Mouse (Mus musculus) embryonic stem cell, embryonic (primary cell): ENCODE data around the gene Gatd1.

Source experiments
- CTCF ChIA-PET, 4 experiments: fragments of 300-600 bp in 2 of 4; fragments of 350-600 bp in 2 of 4; sonication (Branson Sonifier 250); formaldehyde crosslinking; loops; one replicate each; lab custom pipeline; 2022; ENCODE audit warnings: inconsistent platforms in 2 of 4; lab: Charles Lee
- POLR2A ChIA-PET, 4 experiments: fragments of 300-600 bp in 2 of 4; fragments of 350-600 bp in 2 of 4; sonication (Branson Sonifier 250); formaldehyde crosslinking; loops; one replicate each; lab custom pipeline; 2022; ENCODE audit warnings: antibody characterized with exemption in 4 of 4, inconsistent platforms in 1 of 4; lab: Charles Lee

Gene Gatd1

GRCm38 (mm10) chr7:141428701-141429100, 14.8 kb upstream of the Gatd1 start:
- CTCF ChIA-PET = interaction anchor here in 3 of 4 experiments (0.6 to 4.1 kb wide), 11 partner anchors 9 to 282 kb away, joined by 3 to 22 read pairs (median 4); partner anchors contain the start of genes Pidd1 (in 1 of the 3), Rassf7 (in 1 of the 3), Slc25a22 (in 1 of the 3) and Taldo1 (in 1 of the 3)
- POLR2A ChIA-PET = interaction anchor here in 3 of 4 experiments (0.5 to 21.5 kb wide), 32 partner anchors 9 to 365 kb away, joined by 3 to 465 read pairs (median 4); partner anchors contain the start of genes Gatd1 (in 2 of the 3), Pidd1 (in 2 of the 3), Rplp2 (in 2 of the 3) and Slc25a22 (in 2 of the 3)

- POLR2A ChIA-PET = interaction anchor here in 3 of 4 experiments (0.5 to 21.5 kb wide), 16 partner anchors 7 to 199 kb away, joined by 3 to 465 read pairs (median 6); partner anchors contain the start of genes Rplp2 (in 3 of the 3), Cracr2b (in 2 of the 3), Taldo1 (in 2 of the 3) and Cd151 (in 1 of the 3)
Observed at GRCm38 (mm10) chr7:141426948-141427730, 13.2 kb upstream of the Gatd1 start.

GRCm38 (mm10) chr7:141423811-141424210, 9.9 kb upstream of the Gatd1 start:
- ChIA-PET POLR2A (interaction anchor here in 1 of 4 experiments (0.6 to 21.5 kb wide), 2 partner anchors 35 to 147 kb away, joined by 3 to 465 read pairs; partner anchors contain the start of genes Cd151, Cracr2b, Pnpla2 and Rplp2), CTCF (no interaction called here)

More at GRCm38 (mm10) chr7:141426948-141427730, 13.2 kb upstream of the Gatd1 start:
- CTCF ChIA-PET = interaction anchor here (0.6 to 4.1 kb wide), 7 partner anchors 12 to 376 kb away, joined by 3 to 22 read pairs (median 4); partner anchors contain the start of genes Cd151 (in 1 of the 4) and Slc25a22 (in 1 of the 4)

- ChIA-PET CTCF (interaction anchor here in 3 of 4 experiments (0.6 to 1.3 kb wide), 4 partner anchors 9 to 1338 kb away, joined by 3 to 5 read pairs (median 4); partner anchors contain the start of gene Cend1 (in 1 of the 3)), POLR2A (interaction anchor here in 3 of 4 experiments (0.7 to 4.1 kb wide), 12 partner anchors 9 to 514 kb away, joined by 3 to 24 read pairs (median 4); partner anchors contain the start of genes Cend1 (in 2 of the 3), Cd151 (in 1 of the 3), Cracr2b (in 1 of the 3) and Pnpla2 (in 1 of the 3))
Observed at GRCm38 (mm10) chr7:141420030-141420702, 6.2 kb upstream of the Gatd1 start.

- ChIA-PET POLR2A (interaction anchor here in 2 of 4 experiments (0.6 to 4.1 kb wide), 20 partner anchors 9 to 203 kb away, joined by 3 to 24 read pairs (median 3); partner anchors contain the start of genes Cend1 (in 2 of the 2), Cd151 (in 1 of the 2), Pnpla2 (in 1 of the 2) and Rassf7 (in 1 of the 2)), CTCF (interaction anchor here in 2 of 4 experiments (0.8 to 1.3 kb wide), 2 partner anchors 10 to 40 kb away, joined by 3 to 5 read pairs; partner anchors contain the start of gene Cend1 (in 1 of the 2))
Observed at GRCm38 (mm10) chr7:141418970-141419369, 5.0 kb upstream of the Gatd1 start.

GRCm38 (mm10) chr7:141417731-141418681, 4.1 kb upstream of the Gatd1 start:
- ChIA-PET CTCF (interaction anchor here in 2 of 4 experiments (0.5 to 0.8 kb wide), 2 partner anchors 41 to 73 kb away, joined by 3 to 4 read pairs; no protein-coding TSS in a partner anchor), POLR2A (interaction anchor here in 3 of 4 experiments (0.5 to 4.1 kb wide), 22 partner anchors 8 to 296 kb away, joined by 3 to 24 read pairs (median 3); partner anchors contain the start of genes Cend1 (in 2 of the 3), Rplp2 (in 2 of the 3), Cd151 (in 1 of the 3) and Pnpla2 (in 1 of the 3))

- ChIA-PET CTCF (interaction anchor here in 2 of 4 experiments (0.5 to 1.3 kb wide), 2 partner anchors 21 to 42 kb away, joined by 3 to 5 read pairs; no protein-coding TSS in a partner anchor), POLR2A (interaction anchor here in 2 of 4 experiments (1.2 to 2.1 kb wide), 4 partner anchors 9 to 268 kb away, joined by 3 to 11 read pairs (median 4); partner anchors contain the start of genes Deaf1 (in 1 of the 2) and Tmem80 (in 1 of the 2))
Observed at GRCm38 (mm10) chr7:141416144-141416841, 2.4 kb upstream of the Gatd1 start.

- CTCF ChIA-PET = interaction anchor here in 2 of 4 experiments (0.9 to 2.4 kb wide), 3 partner anchors 11 to 1713 kb away, joined by 3 to 8 read pairs (median 4); no protein-coding TSS in a partner anchor
- POLR2A ChIA-PET = interaction anchor here in 2 of 4 experiments (1.2 to 3.7 kb wide), 7 partner anchors 16 to 62 kb away, joined by 3 to 21 read pairs (median 5); partner anchors contain the start of genes Cend1 (in 1 of the 2), Polr2l (in 1 of the 2), Rplp2 (in 1 of the 2) and Slc25a22 (in 1 of the 2)
Observed at GRCm38 (mm10) chr7:141413331-141413730, 605 bp downstream of the Gatd1 start.

GRCm38 (mm10) chr7:141411667-141412066, 2.3 kb downstream of the Gatd1 start:
- POLR2A ChIA-PET = interaction anchor here in 1 of 4 experiments (0.9 to 3.4 kb wide), 5 partner anchors 19 to 57 kb away, joined by 3 to 9 read pairs (median 5); partner anchors contain the start of genes Pidd1, Pnpla2 and Slc25a22

GRCm38 (mm10) chr7:141410631-141411030, 3.3 kb downstream of the Gatd1 start:
- POLR2A ChIA-PET = interaction anchor here in 2 of 4 experiments (0.6 to 3.4 kb wide), 6 partner anchors 8 to 44 kb away, joined by 3 to 9 read pairs (median 4); partner anchors contain the start of genes Pidd1 (in 1 of the 2), Pnpla2 (in 1 of the 2) and Taldo1 (in 1 of the 2)
- CTCF ChIA-PET = interaction anchor here in 1 of 4 experiments (0.6 to 2.6 kb wide), 3 partner anchors 18 to 58 kb away, joined by 4 to 20 read pairs (median 7); partner anchors contain the start of genes Rplp2 and Taldo1

More at GRCm38 (mm10) chr7:141411667-141412066, 2.3 kb downstream of the Gatd1 start:
- CTCF ChIA-PET = no interaction called here

GRCm38 (mm10) chr7:141408833-141409232, 5.1 kb downstream of the Gatd1 start:
- ChIA-PET CTCF (interaction anchor here (0.5 to 2.6 kb wide), 47 partner anchors 14 to 1020 kb away, joined by 3 to 20 read pairs (median 4); partner anchors contain the start of genes Rplp2 (in 4 of the 4), Taldo1 (in 4 of the 4), Slc25a22 (in 2 of the 4) and Cend1 (in 1 of the 4)), POLR2A (interaction anchor here (0.5 to 3.4 kb wide), 22 partner anchors 13 to 269 kb away, joined by 3 to 13 read pairs (median 4); partner anchors contain the start of genes Taldo1 (in 2 of the 4), Eps8l2 (in 1 of the 4), Pidd1 (in 1 of the 4) and Rplp2 (in 1 of the 4))

- CTCF ChIA-PET = interaction anchor here in 3 of 4 experiments (0.6 to 1.3 kb wide), 4 partner anchors 13 to 848 kb away, joined by 3 to 8 read pairs (median 7); no protein-coding TSS in a partner anchor
- POLR2A ChIA-PET = interaction anchor here in 2 of 4 experiments (0.7 to 2.3 kb wide), 7 partner anchors 13 to 115 kb away, joined by 3 to 10 read pairs (median 6); partner anchors contain the start of genes Eps8l2 (in 1 of the 2) and Taldo1 (in 1 of the 2)
Observed at GRCm38 (mm10) chr7:141407670-141408069, 6.3 kb downstream of the Gatd1 start.

GRCm38 (mm10) chr7:141405466-141405865, 8.5 kb downstream of the Gatd1 start:
- CTCF ChIA-PET = interaction anchor here (0.6 to 1.5 kb wide), 7 partner anchors 9 to 177 kb away, joined by 3 to 6 read pairs (median 3); no protein-coding TSS in a partner anchor
- POLR2A ChIA-PET = interaction anchor here (0.5 to 1.5 kb wide), 8 partner anchors 10 to 449 kb away, joined by 3 to 9 read pairs (median 4); partner anchors contain the start of gene Taldo1 (in 1 of the 4)

GRCm38 (mm10) chr7:141403305-141403704, 10.6 kb downstream of the Gatd1 start:
- CTCF ChIA-PET = interaction anchor here in 3 of 4 experiments (0.5 to 1.7 kb wide), 17 partner anchors 8 to 289 kb away, joined by 3 to 26 read pairs (median 4); partner anchors contain the start of genes Deaf1 (in 1 of the 3), Rnh1 (in 1 of the 3), Sct (in 1 of the 3) and Taldo1 (in 1 of the 3)
- POLR2A ChIA-PET = interaction anchor here in 3 of 4 experiments (0.6 to 3.1 kb wide), 13 partner anchors 11 to 188 kb away, joined by 3 to 27 read pairs (median 4); partner anchors contain the start of genes Taldo1 (in 2 of the 3), Cend1 (in 1 of the 3), Rassf7 (in 1 of the 3) and Slc25a22 (in 1 of the 3)
